10 mouse cellular contexts compared by ENCODE assay signal in the genomic region with DNA sequence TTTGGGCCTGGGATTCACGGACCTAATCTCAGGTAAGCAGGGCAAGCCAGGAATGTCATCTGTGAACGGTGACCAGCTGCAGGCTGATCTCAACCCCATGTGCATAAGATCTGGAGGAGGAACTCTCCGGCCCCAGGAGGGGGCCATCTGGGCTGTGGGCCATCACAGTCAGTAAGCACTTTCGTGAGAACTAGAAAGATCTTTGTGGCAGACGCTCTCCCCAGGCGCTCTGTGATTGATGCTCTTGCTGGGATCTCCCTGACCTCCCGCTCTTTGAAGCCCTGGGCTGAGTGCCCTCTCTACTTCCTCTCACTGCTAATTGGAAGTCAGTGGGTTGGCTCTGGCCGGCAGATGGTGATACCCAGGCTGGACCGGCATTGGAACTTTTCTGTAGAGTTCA.
DNase-seq lines count a peak whose midpoint lies in the region; ATAC-seq and TF ChIP-seq lines count a peak whose summit lies in the region.
"Had no signal": no experiment of that assay in that cellular context is flagged by ENCODE, and none has a peak within 500 bp of the region (broad histone marks: within the 10 kb centered on the region; RNA-seq: fewer than 3 reads in every experiment).

No protein-coding gene starts in this region.

- H3K4me2 ChIP-seq in kidney, embryonic 16.5 days (replicated peaks; ENCODE audit: low read depth, low read length), result no peak overlapping the region
- H3K4me2 ChIP-seq: limb, embryonic 12.5 days; neural tube, embryonic 12.5 days had no signal

- no peaks in the 10 kb centered on the region for H3K27me3 ChIP-seq in kidney, embryonic 16.5 days (ENCODE audit: insufficient read depth, low read length)
- H3K27me3 ChIP-seq: limb, embryonic 12.5 days; neural tube, embryonic 12.5 days had no signal

- WGBS in lung, adult 2 months, result 34% methylated on average over 9 of the region's 9 CpGs
- 14% methylated on average over 9 of the region's 9 CpGs for WGBS in kidney, embryonic 16.5 days

- TF ChIP-seq CTCF in lung, adult 2 months (IDR thresholded peaks at IDR 0.05; ENCODE audit: insufficient read depth, low read length), result no peak

- peak overlapping the region; percentile 17 for H3K27ac ChIP-seq in kidney, embryonic 16.5 days (ENCODE audit: low read length)
- H3K27ac ChIP-seq: limb, embryonic 12.5 days; neural tube, embryonic 12.5 days had no signal

- no peak overlapping the region for H3K4me3 ChIP-seq in lung, adult 2 months (replicated peaks; ENCODE audit: extremely low read depth, low read depth, low read length)
- no peak overlapping the region for H3K4me3 ChIP-seq in kidney, embryonic 16.5 days (ENCODE audit: low read length)
- H3K4me3 ChIP-seq: limb, embryonic 12.5 days; neural tube, embryonic 12.5 days had no signal

- ATAC-seq in kidney, embryonic 16.5 days (ENCODE audit: low FRiP score, low TSS enrichment), result peak; percentile 68

- no peak overlapping the region for H3K9ac ChIP-seq in kidney, embryonic 16.5 days (replicated peaks; ENCODE audit: low read length)
- H3K9ac ChIP-seq: limb, embryonic 12.5 days; neural tube, embryonic 12.5 days had no signal

- H3K36me3 ChIP-seq in kidney, embryonic 16.5 days (ENCODE audit: insufficient read depth, low read length), result no peaks in the 10 kb centered on the region
- H3K36me3 ChIP-seq: limb, embryonic 12.5 days; neural tube, embryonic 12.5 days had no signal

- H3K4me1 ChIP-seq in lung, adult 2 months (ENCODE audit: control insufficient read depth, insufficient read depth, low read length), result no peaks in the 10 kb centered on the region
- H3K4me1 ChIP-seq in kidney, embryonic 16.5 days (ENCODE audit: insufficient read depth, low read length), result peaks cover 20% of the 10 kb centered on the region; the same call in 1 of the 2 replicates

- H3K9me3 ChIP-seq in kidney, embryonic 16.5 days (ENCODE audit: low read length), result no peaks in the 10 kb centered on the region; the same call in 1 of the 2 replicates
- H3K9me3 ChIP-seq: neural tube, embryonic 12.5 days had no signal

- DNase-seq in lung, adult 18-20 months, result peak; percentile 18 to 19
- no peak for DNase-seq in lung, adult 2 months
- DNase-seq in cerebellum, adult 9-10 months, result peak; percentile 5
- DNase-seq in ovary, postnatal 36 days (ENCODE audit: low spot score), result peak; percentile 25
- no peak for DNase-seq in layer of hippocampus, adult 9-10 months (ENCODE audit: low spot score)
- no peak for DNase-seq in thymus, postnatal 36 days
- no peak for DNase-seq in gastrocnemius, postnatal 10 days

- no peak for TF ChIP-seq POLR2A in lung, adult 2 months (IDR thresholded peaks at IDR 0.05; ENCODE audit: borderline replicate concordance, extremely low read depth, low read depth, low read length)

Comparison
In these comparisons a context has a peak if more than half of its experiments do, and no peak if none do; other contexts are left out.
1. DNase-seq: peak in lung, adult 18-20 months (2 of 2), cerebellum, adult 9-10 months (single experiment) and ovary, postnatal 36 days (single experiment); none in lung, adult 2 months (single experiment), layer of hippocampus, adult 9-10 months (single experiment), thymus, postnatal 36 days (0 of 2) and gastrocnemius, postnatal 10 days (single experiment).